Mouse (Mus musculus) subcutaneous adipose tissue, adult 2 months (tissue): ENCODE measurements around the gene Zap70. TPM values are rescaled to one million over a fixed set of nuclear protein-coding genes. Genes with fewer than 3 reads are reported as not detected.

ENCODE experiments used
- polyA plus RNA-seq: library from polyadenylated mRNA; depleted of rRNA; stranded (reverse); fragments of >200 nt; gene quantifications from 2 replicates; pipeline ENCODE4 v1.2.3, GENCODE M21; 2012; ENCODE audit warnings: low replicate concordance; rRNA removed

The Zap70 gene
- polyA plus RNA-seq, result 0.92 and 3.4 TPM in 2 replicates

GRCm38 (mm10) chr1:36761568-36761967 lies at the start of gene Zap70:
TSS of gene Zap70 (plus strand) at chr1:36761798.

GRCm38 (mm10) chr1:36714311-36714710 lies 47.3 kb upstream of the Zap70 start, which contains the start of gene Actr1b:
TSS of gene Actr1b (minus strand) at chr1:36714422.

Other genes with a start within 250 kb of the Zap70 start
- gene Cnnm3, start 249.9 kb upstream of the Zap70 start, polyA plus RNA-seq, result 24.5 and 37.7 TPM in 2 replicates
- gene Ankrd23, start 224.9 kb upstream of the Zap70 start, polyA plus RNA-seq, result 12.0 and 24.1 TPM in 2 replicates
- not detected in 2 replicates for gene Gm42417, start 222.4 kb upstream of the Zap70 start, polyA plus RNA-seq
- gene Ankrd39, start 214.4 kb upstream of the Zap70 start, polyA plus RNA-seq, result 17.0 and 30.9 TPM in 2 replicates
- gene Sema4c, start 203.4 kb upstream of the Zap70 start, polyA plus RNA-seq, result 29.2 and 47.5 TPM in 2 replicates
- 3.6 and 4.1 TPM in 2 replicates for gene Fam178b, start 78.6 kb upstream of the Zap70 start, polyA plus RNA-seq
- 554 and 698 TPM in 2 replicates for gene Cox5b, start 70.3 kb upstream of the Zap70 start, polyA plus RNA-seq
- 0.10 TPM in 1 of 2 replicates, not detected in the other for gene 4933424G06Rik, start 51.6 kb upstream of the Zap70 start, polyA plus RNA-seq
- gene Actr1b, start 47.4 kb upstream of the Zap70 start, polyA plus RNA-seq, result 121 and 170 TPM in 2 replicates
- gene Tmem131, start 181.9 kb downstream of the Zap70 start, polyA plus RNA-seq, result 20.4 and 47.3 TPM in 2 replicates